Mouse (Mus musculus) 3134 (cell line): ENCODE results near the gene Slc25a23.
"Not testable (repeated sequence)": the region's sequence is repeated elsewhere in the genome, so short reads cannot be mapped to it uniquely, and the experiment has no call there.

ENCODE experiments used
- DNase-seq: peaks from one replicate; pipeline ENCODE4 v3.0.0-alpha.2; 2011; ENCODE audit warnings: low spot score; ENCODE audit not compliant: insufficient read length; ENCODE audit errors: extremely low read depth

Gene Slc25a23

GRCm38 (mm10) chr17:57078336-57078735 is 18.7 kb upstream of the Slc25a23 start, which contains the start of gene Dennd1c:
Dennd1c (minus strand) TSS chr17:57078514.
- no peak for DNase-seq

- no peak for DNase-seq
Observed at GRCm38 (mm10) chr17:57076916-57077315, 17.3 kb upstream of the Slc25a23 start.

- no peak for DNase-seq
Observed at GRCm38 (mm10) chr17:57070699-57071098, 11.0 kb upstream of the Slc25a23 start.

- DNase-seq, result no peak
Observed at GRCm38 (mm10) chr17:57070272-57070671, 10.6 kb upstream of the Slc25a23 start.

- no peak for DNase-seq
Observed at GRCm38 (mm10) chr17:57066908-57067307, 7.2 kb upstream of the Slc25a23 start.

GRCm38 (mm10) chr17:57063031-57063430 is 3.4 kb upstream of the Slc25a23 start:
- DNase-seq, result no peak

- no peak for DNase-seq
Observed at GRCm38 (mm10) chr17:57062548-57062947, 2.9 kb upstream of the Slc25a23 start.

GRCm38 (mm10) chr17:57062011-57062521 is 2.4 kb upstream of the Slc25a23 start:
- DNase-seq, result no peak

- no peak for DNase-seq
Observed at GRCm38 (mm10) chr17:57061069-57061468, 1.4 kb upstream of the Slc25a23 start.

- peak; percentile 92 for DNase-seq
Observed at GRCm38 (mm10) chr17:57060231-57060801, 653 bp upstream of the Slc25a23 start.

- DNase-seq, result no peak
Observed at GRCm38 (mm10) chr17:57058891-57059485, 675 bp downstream of the Slc25a23 start, which contains the start of gene Crb3. Crb3 (plus strand) TSS chr17:57059105.

- no peak for DNase-seq
Observed at GRCm38 (mm10) chr17:57056246-57056645, 3.4 kb downstream of the Slc25a23 start.

- not testable (repeated sequence) for DNase-seq
Observed at GRCm38 (mm10) chr17:57051679-57052078, 8.0 kb downstream of the Slc25a23 start.

- no peak for DNase-seq
Observed at GRCm38 (mm10) chr17:57048816-57049215, 10.8 kb downstream of the Slc25a23 start.

GRCm38 (mm10) chr17:57047406-57047805 is 12.3 kb downstream of the Slc25a23 start:
- DNase-seq, result no peak

GRCm38 (mm10) chr17:57041554-57041953 is 18.1 kb downstream of the Slc25a23 start, which contains the start of gene Slc25a41:
Slc25a41 (minus strand) TSS chr17:57041654.
- DNase-seq, result no peak

- DNase-seq, result no peak
Observed at GRCm38 (mm10) chr17:57038978-57039377, 20.7 kb downstream of the Slc25a23 start.

GRCm38 (mm10) chr17:57032854-57033253 is 26.8 kb downstream of the Slc25a23 start:
- DNase-seq, result no peak

- DNase-seq, result peak; percentile 99
Observed at GRCm38 (mm10) chr17:57031661-57032420, 27.8 kb downstream of the Slc25a23 start.

- DNase-seq, result no peak
Observed at GRCm38 (mm10) chr17:57030931-57031660, 28.6 kb downstream of the Slc25a23 start, which contains the start of gene Khsrp. Khsrp (minus strand) TSS chr17:57031522.

GRCm38 (mm10) chr17:57029691-57030090 is 30.0 kb downstream of the Slc25a23 start:
- DNase-seq, result no peak
